Mouse (Mus musculus): Measurements from ENCODE around the gene Rmdn3. TPM values are rescaled to one million over a fixed set of nuclear protein-coding genes. Genes with fewer than 3 reads are reported as not detected.

Rmdn3 gene
- 36.1 and 38.9 TPM in 2 replicates for polyA plus RNA-seq (2014; fragmentation: Nextera tagmentation; extraction: Ambion mirVana)

DNA sequence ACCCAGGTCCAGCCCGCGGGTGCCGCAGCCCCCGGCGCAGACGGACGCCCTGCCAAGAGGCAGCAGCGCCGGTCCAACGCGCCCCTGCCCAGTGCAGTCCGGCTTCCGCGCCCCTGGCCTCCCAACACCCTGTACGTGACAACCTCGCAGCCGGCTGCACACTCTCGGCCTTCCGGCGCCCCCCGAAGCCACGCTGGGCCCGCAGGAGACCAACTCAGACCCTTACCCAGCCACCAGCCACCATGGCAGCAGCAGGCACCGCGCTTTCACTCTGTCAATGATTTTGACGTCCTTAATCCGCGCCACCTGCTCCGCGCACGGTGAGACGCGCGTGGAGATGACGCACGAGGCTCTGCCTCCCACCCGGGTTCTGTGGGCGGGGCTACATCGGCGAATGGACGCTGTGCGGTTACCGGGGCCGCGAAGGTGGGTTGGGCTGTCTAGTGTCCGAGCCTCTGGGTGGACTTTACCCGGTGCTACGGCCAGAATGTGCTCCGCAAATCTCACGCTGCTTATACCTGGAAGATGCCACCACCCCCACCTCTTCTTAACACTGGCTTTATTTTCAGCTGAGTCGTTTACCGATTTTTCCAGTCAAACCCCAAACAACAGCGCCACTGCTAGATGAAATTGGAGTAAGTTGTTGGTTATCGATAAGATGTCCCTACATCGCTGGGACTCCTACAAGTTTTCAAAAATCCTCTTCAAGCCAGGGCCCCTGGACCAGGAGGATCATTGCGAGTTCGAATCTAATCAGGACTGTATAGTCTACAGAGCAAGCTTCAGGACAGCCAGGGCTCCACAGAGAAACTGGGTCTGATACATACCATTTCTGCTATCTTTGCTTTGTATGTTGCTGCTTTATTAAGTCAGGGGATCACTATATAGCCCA, at the start of gene Rmdn3:
Rmdn3 (minus strand) TSS at position 354 of the 892 bp plus-strand sequence.
- under 1% methylated on average over 57 of the region's 57 CpGs for WGBS
- Histone ChIP-seq H3K27me3 (ENCODE audit: insufficient read depth, low read length) (no peaks in the 10 kb centered on the region), H3K4me2 (peak within 1 kb of the TSS; percentile 80), H3K9ac (peak within 1 kb of the TSS; percentile 87), H3K4me1 (ENCODE audit: insufficient read depth) (no peaks in the 10 kb centered on the region), H3K27ac (ENCODE audit: low read depth) (peak within 1 kb of the TSS; percentile 50), H3K9me3 (ENCODE audit: low read depth, low read length) (no peaks in the 10 kb centered on the region), H3K4me3 (ENCODE audit: low read depth, low read length) (peak within 1 kb of the TSS; percentile 98), H3K36me3 (ENCODE audit: insufficient read depth) (peaks cover 27% of the 10 kb centered on the region)
- no peak for TF ChIP-seq CTCF (IDR thresholded peaks at IDR 0.05; ENCODE audit: low read depth)
- ATAC-seq (ENCODE audit: insufficient read depth) (peak; percentile 89), DNase-seq (peak; percentile 98)

GRCm38 (mm10) chr2:119203871-119204460, 47.1 kb upstream of the Rmdn3 start:
- H3K27ac ChIP-seq (ENCODE audit: low read depth) = peak overlapping the region; percentile 42; the same call in 1 of the 2 replicates
- no peaks in the 10 kb centered on the region for H3K9me3 ChIP-seq (ENCODE audit: low read depth, low read length)
- H3K4me2 ChIP-seq = no peak overlapping the region
- no peaks in the 10 kb centered on the region for H3K36me3 ChIP-seq (ENCODE audit: insufficient read depth)
- no peaks in the 10 kb centered on the region for H3K27me3 ChIP-seq (ENCODE audit: insufficient read depth, low read length)
- WGBS = 73% methylated on average over 4 of the region's 4 CpGs
- ATAC-seq (ENCODE audit: insufficient read depth) (no peak), DNase-seq (no peak)
- H3K9ac ChIP-seq = no peak overlapping the region
- H3K4me3 ChIP-seq (ENCODE audit: low read depth, low read length) = no peak overlapping the region
- H3K4me1 ChIP-seq (ENCODE audit: insufficient read depth) = no peaks in the 10 kb centered on the region
- TF ChIP-seq CTCF (IDR thresholded peaks at IDR 0.05; ENCODE audit: low read depth) = no peak

GRCm38 (mm10) chr2:119202914-119203453, 46.1 kb upstream of the Rmdn3 start:
- Histone ChIP-seq H3K4me3 (ENCODE audit: low read depth, low read length) (no peak overlapping the region), H3K27ac (ENCODE audit: low read depth) (no peak overlapping the region), H3K9ac (no peak overlapping the region), H3K4me1 (ENCODE audit: insufficient read depth) (no peaks in the 10 kb centered on the region), H3K27me3 (ENCODE audit: insufficient read depth, low read length) (no peaks in the 10 kb centered on the region), H3K36me3 (ENCODE audit: insufficient read depth) (no peaks in the 10 kb centered on the region), H3K9me3 (ENCODE audit: low read depth, low read length) (no peaks in the 10 kb centered on the region), H3K4me2 (no peak overlapping the region)
- WGBS = 47% methylated on average over 5 of the region's 5 CpGs
- DNase-seq (peak; percentile 76), ATAC-seq (ENCODE audit: insufficient read depth) (no peak)
- no peak for TF ChIP-seq CTCF (IDR thresholded peaks at IDR 0.05; ENCODE audit: low read depth)

DNA sequence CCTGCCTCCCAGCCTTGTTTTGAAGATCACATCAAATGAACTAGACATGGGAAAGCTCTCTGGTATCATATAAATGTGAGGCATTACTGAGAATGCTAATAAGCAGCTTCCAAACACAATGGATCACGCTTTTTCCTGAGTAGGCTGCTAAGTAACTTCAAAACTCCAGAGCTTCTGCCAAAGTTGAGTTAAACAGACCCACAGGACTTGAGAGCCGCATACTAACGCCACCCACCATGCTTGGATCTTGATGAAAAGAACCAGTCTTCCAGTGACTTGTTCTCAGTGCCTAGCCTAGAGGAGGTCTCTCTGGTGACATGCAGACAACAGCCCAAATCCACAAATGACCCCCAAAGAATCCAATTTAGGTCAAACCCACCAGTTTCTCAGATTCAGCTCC, 42.1 kb upstream of the Rmdn3 start:
- Histone ChIP-seq H3K4me1 (ENCODE audit: insufficient read depth) (no peaks in the 10 kb centered on the region), H3K9me3 (ENCODE audit: low read depth, low read length) (no peaks in the 10 kb centered on the region), H3K4me3 (ENCODE audit: low read depth, low read length) (no peak overlapping the region), H3K27ac (ENCODE audit: low read depth) (no peak overlapping the region), H3K9ac (no peak overlapping the region), H3K4me2 (no peak overlapping the region), H3K36me3 (ENCODE audit: insufficient read depth) (no peaks in the 10 kb centered on the region), H3K27me3 (ENCODE audit: insufficient read depth, low read length) (no peaks in the 10 kb centered on the region)
- 74% methylated on average over 3 of the region's 3 CpGs for WGBS
- TF ChIP-seq CTCF (IDR thresholded peaks at IDR 0.05; ENCODE audit: low read depth) = no peak
- no peak for DNase-seq
- ATAC-seq (ENCODE audit: insufficient read depth) = no peak

DNA sequence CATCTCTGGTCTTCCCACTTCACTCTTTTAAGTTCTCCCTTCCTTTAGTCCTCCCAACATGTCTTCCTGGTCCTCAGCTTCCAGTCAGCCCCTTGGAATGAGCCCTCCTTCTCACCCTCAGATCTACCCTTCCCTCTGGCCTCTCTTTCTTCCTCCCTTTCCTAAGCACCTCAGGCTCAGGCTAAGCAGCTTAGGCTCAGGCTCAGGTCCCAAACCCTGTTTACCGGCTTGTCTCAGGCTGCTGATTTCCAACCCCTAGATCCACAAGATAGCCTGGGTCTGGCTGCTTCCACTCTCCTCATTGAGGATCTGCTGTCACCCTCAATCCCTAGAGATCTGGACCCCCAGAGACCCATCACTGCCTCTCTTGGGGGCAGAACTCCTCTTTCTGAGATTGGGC, 41.2 kb upstream of the Rmdn3 start:
- H3K4me2 ChIP-seq = no peak overlapping the region
- 26% methylated on average over 1 of the region's 1 CpGs for WGBS

DNA sequence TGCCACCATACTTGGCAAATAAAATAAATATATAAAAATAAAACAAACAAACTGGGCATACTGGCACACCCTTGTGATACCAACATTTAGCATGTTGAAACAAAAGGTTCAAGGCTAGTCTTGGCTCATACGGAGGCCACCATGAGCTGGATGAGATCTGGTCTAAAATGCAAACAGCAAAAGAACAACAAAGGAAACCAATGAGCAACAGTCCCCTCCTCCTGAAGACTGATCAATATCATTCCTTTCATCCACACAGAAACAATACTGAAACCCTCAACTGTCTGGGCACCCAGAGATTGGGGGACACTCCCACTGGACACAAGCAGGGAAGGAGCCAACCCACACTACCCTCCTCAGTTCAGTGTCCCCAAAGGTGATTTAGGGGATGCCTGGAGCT, 40.7 kb upstream of the Rmdn3 start:
- Histone ChIP-seq H3K9me3 (ENCODE audit: low read depth, low read length) (no peaks in the 10 kb centered on the region), H3K27ac (ENCODE audit: low read depth) (no peak overlapping the region), H3K4me1 (ENCODE audit: insufficient read depth) (no peaks in the 10 kb centered on the region), H3K4me3 (ENCODE audit: low read depth, low read length) (no peak overlapping the region), H3K36me3 (ENCODE audit: insufficient read depth) (no peaks in the 10 kb centered on the region), H3K9ac (no peak overlapping the region), H3K27me3 (ENCODE audit: insufficient read depth, low read length) (no peaks in the 10 kb centered on the region), H3K4me2 (no peak overlapping the region)
- DNase-seq (no peak), ATAC-seq (ENCODE audit: insufficient read depth) (no peak)
- TF ChIP-seq CTCF (IDR thresholded peaks at IDR 0.05; ENCODE audit: low read depth) = no peak
- 74% methylated on average over 1 of the region's 1 CpGs for WGBS

More for the DNA sequence above, 41.2 kb upstream of the Rmdn3 start:
- Histone ChIP-seq H3K9me3 (ENCODE audit: low read depth, low read length) (no peaks in the 10 kb centered on the region), H3K36me3 (ENCODE audit: insufficient read depth) (no peaks in the 10 kb centered on the region), H3K9ac (no peak overlapping the region), H3K27ac (ENCODE audit: low read depth) (no peak overlapping the region), H3K4me3 (ENCODE audit: low read depth, low read length) (no peak overlapping the region), H3K27me3 (ENCODE audit: insufficient read depth, low read length) (no peaks in the 10 kb centered on the region), H3K4me1 (ENCODE audit: insufficient read depth) (no peaks in the 10 kb centered on the region)
- no peak for ATAC-seq (ENCODE audit: insufficient read depth)
- DNase-seq = no peak
- TF ChIP-seq CTCF (IDR thresholded peaks at IDR 0.05; ENCODE audit: low read depth) = no peak

Measured in lung, embryonic 14.5 days (tissue).